Mouse (Mus musculus) thymus, postnatal 25 days (tissue): ENCODE data around the gene Lrrc34.

Experiments used
- DNase-seq: peaks from one replicate; pipeline ENCODE4 v3.0.0; 2022

Gene Lrrc34

DNA sequence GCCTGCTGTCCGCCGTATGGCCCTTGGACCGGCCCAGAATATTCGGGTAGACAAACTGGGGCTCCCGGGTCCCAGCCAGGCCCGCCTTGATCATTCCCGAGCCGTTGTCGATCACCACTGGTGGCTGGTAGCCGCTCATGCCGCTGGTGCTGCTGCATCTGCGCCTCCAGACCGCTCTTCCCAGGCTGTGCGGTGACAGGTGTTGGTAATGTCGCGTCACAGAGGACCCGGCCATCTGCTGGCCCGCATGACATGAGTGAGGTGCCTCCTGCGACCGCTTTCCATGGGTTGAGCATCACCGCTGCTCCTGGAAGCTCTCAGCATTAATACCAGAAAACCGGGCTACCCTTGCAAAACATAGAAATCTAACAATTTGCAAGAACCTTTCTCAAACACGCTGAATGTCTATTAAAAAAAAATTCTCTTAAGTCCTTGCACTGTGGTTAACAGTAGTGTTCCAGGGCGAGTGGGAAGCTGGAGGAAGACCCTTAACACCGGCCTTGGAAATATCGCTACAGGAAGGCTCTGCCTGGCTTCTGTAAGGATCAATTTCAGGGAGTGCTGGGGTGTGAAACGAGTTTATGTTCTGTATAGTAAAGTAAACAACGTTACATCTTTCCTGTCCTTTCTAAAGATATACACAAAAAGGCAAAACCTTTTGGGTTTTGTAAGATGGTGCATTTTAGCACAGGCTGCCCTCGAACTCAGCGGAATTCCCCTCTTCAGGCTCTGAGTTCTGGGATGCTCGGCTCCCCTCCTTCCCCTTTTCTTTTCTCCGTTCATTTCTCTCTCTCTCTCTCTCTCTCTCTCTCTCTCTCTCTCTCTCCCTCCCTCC lies 47.7 kb downstream of the Lrrc34 start, which contains the start of gene Actrt3:
Actrt3 (minus strand) TSS at position 229 of the 835 bp plus-strand sequence.
- DNase-seq = peak; percentile 43

DNA sequence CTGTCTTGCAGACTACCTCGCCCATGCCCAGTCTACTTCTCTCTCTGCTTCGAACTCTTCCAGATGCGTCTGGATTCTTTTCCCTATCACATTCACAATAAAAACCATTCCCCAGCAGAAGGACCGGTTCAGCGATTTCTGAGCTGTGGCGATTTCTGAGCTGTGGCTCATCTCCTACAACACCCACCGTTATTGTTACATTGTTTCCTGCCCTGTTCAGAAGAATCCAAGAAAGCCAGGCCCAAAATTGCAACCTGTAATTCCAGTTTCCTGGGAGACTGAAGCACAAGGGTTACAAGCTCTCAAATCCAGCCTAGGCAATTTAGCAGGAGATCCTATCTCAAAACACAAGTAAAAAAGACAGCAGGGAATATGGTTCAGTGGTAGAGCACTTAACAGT lies 50.4 kb downstream of the Lrrc34 start:
- DNase-seq = no peak

DNA sequence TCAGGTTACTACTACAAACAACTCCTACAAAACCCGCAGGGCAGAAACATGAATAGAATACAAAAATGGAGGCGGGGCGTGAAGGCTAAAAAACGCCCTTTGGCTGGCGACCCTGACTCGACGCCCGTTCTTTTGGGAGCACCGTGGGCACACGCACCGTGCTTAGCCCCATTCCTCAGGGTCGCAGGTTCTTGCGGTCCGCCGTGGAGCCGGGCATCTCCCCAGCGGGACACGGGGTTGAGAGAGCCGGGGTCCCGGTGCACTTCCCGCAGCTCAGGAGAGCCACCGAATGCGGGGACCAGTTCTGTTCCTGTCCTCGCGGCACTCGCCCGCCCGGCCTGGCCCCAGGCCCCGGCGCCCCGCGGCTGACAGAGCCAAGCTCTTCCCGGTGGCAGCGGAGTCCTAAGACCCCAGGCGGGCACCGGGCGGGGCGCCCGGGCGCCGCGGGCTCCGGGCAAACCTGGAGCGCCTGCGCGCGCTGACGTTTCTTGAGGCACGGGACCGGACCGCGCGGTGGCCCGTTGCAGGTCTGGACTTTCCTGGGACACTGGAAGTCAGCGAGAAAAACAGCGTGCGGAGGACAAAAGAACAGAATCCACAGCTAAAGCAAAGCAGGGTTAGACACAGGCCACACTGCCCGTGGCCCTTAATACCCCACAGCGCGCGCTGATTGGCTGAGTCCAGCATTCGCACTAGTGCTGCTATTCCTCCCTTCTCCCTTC lies 52.4 kb downstream of the Lrrc34 start:
- DNase-seq = no peak

DNA sequence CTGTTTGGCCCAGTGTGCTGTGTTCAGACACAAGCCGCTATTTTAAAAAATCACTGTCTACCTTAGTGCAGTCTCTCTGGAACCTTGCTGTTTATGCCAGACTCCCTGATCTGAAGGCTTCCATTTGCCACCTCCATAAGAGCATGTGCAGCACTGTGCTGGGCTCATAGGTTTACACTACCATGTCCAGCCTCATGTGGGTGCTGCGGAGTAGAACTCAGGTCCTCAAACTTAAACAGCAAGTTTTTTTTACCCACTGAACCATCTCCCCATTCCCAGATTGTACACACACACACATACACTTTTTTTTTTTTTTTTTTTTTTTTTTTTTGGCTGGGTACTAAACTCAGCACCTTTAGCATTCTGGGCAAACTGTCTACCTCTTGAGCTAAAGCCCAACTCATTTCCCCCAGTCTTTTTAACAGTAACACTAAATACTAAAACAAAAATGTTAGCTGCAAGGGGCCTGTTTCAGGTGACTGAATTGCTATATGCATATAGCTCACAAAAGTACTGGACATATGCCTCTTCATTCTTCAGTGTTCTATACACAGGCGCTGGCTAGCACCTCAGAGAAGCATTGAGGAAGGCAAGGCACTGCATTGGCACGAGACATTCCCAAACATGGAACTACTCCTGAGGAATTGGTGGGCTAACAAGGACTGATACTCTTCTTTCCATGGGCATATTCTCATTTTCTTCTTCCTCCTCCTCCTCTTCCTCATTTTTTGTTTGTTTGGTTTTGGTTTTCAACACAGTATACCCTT lies 53.8 kb downstream of the Lrrc34 start:
- no peak for DNase-seq

DNA sequence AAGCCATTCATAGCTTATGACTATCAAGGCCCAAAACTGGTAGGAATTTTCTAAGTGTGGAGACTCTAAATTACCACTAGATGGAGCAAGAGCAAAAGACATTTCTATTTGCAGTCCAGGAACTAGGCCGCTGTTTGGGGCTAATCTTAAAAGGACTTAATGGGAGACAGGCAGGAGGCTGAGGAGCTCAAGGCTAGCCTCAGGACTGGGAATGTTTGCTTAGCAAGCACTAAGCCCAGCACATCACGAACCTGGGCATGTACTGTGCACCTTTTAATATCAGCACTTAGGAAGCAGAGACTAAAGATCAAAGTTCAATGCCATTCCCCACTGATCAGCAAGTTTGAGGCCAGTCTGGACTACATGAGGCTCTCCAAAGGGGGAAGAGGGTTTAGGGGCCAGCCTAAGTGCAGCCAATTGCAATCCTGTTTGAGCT lies 55.2 kb downstream of the Lrrc34 start:
- DNase-seq = no peak

DNA sequence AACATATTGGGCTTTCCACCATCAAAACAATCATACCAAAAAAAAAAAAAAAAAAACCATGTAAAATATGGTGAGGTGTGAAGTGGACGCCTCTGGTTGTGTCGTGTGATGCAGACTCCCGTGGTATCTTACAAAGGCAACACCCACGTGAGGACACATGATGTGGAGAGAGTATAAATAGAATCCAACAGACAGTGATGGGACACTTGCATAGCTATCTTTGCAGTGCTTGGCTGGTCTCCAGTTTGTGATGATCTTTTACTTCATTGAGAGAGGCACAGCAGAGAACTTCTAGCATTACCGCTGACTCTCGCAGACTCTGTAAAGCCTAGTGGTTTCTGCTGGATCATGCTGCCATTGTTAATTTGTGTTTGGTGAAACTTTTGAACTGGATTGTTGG lies 58.8 kb downstream of the Lrrc34 start:
- DNase-seq = no peak
